Mouse (Mus musculus) spleen, postnatal 10 days (tissue): ENCODE results near the gene Fgfr1op2.
A peak's percentile ranks its signal among the peaks of the same experiment; 100 is the strongest.

Experiments
- DNase-seq, 2 experiments: peaks; one replicate each; pipeline ENCODE4 v3.0.0; 2021 to 2022; ENCODE audit warnings: low spot score in 2 of 2

The Fgfr1op2 gene

DNA sequence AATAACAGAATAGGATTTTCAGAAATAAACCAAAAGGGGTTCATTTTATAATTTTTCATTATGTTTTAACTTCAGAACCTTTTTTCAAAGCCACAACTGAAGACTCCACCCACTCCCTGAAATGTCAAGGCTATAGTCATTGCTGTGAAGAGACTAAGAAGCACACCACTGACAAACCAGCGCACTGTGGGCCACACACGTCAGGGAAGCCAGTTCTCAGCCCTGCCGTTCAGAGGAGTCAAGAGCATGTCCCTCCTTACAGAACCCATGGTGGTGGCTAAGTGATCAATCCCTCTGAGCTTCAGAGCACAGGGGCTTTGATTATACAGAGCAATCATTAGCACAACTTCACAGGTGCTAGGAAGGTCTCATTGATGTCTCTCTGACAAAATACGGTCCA is 25.6 kb downstream of the Fgfr1op2 start:
- DNase-seq = peak in 1 of 2 experiments; percentile 1

DNA sequence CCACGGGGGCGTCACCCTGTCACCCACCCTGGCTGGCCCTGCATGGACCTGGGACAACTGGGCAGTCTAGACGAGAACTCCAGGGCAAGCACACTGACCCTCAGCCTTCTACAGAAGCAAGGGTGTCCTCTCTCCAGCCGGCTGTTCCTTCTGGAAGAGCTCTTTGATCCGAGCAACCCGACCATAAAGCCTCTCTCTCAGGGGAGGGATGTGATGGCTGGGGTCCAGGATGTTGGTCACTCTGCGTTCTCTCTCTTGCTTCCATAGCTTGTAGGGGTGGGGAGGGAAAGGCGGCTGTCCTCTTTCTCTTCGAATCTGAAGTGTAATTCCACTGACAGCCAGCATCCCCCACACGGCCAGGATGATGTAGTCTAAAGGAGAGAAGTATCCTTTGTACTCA is 26.6 kb downstream of the Fgfr1op2 start:
- peak in 1 of 2 experiments; percentile 15 for DNase-seq

- peak in 1 of 2 experiments; percentile 82 for DNase-seq
Measured at GRCm38 (mm10) chr6:146611385-146611784, 34.4 kb downstream of the Fgfr1op2 start.

GRCm38 (mm10) chr6:146611897-146612296 is 34.9 kb downstream of the Fgfr1op2 start:
- DNase-seq = peak in 1 of 2 experiments; percentile 50

- DNase-seq = no peak
Measured at GRCm38 (mm10) chr6:146612736-146613135, 35.7 kb downstream of the Fgfr1op2 start.

GRCm38 (mm10) chr6:146613907-146614306 is 36.9 kb downstream of the Fgfr1op2 start:
- no peak for DNase-seq

DNA sequence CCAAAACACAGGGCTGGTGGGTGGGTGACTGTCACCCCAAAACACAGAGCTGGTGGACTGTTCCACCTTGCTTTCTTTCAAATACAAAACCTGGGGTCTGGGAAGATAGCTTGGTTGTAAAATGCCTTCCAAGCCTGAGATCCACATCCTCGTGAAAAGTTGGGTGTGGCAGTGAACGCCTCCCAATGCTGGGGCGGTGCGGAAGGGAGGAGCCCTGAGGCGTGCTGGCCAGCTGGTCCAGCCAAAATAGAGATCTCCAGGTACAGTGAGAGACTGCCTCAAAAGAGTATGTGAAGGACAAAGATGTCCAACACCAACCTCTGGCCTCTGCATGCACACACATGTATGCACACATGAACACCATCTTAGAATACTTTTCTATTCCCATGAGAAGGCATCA is 37.5 kb downstream of the Fgfr1op2 start:
- DNase-seq = peak in 1 of 2 experiments; percentile 46

GRCm38 (mm10) chr6:146615891-146616290 is 38.9 kb downstream of the Fgfr1op2 start:
- no peak for DNase-seq

DNA sequence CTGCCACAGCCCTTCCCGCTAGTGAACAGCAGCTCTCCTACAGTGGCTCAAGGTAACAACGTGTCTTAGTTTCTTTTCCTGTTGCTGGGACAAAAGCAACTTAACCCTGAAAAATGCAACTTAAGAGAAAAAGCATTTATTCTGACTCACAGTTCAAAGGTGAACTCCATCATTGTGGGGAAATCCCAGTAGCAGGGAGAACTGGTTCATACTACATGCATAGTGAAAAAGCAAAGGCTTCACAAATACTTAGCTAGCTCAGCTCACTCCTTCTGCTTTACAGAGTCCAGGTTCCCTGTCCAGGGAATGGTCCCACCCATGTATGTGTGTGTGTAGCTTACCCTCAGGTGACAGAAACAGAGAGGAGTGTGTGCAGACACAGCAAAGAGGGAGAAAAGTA is 39.7 kb downstream of the Fgfr1op2 start:
- no peak for DNase-seq

DNA sequence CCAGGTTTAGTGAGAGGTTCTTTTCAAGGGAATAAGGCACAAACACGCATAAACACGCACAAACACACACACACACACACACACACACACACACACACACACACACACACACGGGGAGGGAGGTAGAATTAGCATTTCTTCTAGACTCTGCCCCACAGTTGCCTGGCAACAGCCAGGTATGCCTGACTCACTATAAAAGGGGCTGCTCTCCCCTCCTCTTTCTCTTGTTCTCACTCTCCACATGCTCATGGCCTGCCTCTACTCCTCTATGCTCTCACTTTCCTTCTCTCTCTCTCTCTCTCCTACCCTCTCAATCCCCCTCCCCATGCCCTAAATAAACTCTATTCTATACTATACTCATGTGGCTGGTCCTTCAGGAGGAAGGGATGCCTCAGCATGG is 51.1 kb downstream of the Fgfr1op2 start:
- no peak for DNase-seq

GRCm38 (mm10) chr6:146629781-146630756 is 53.1 kb downstream of the Fgfr1op2 start:
- DNase-seq = peak; percentile 60 to 83

GRCm38 (mm10) chr6:146630961-146631360 is 54.0 kb downstream of the Fgfr1op2 start:
- DNase-seq = no peak

- DNase-seq = no peak
Measured at GRCm38 (mm10) chr6:146631847-146632246, 54.8 kb downstream of the Fgfr1op2 start.

GRCm38 (mm10) chr6:146632403-146632802 is 55.4 kb downstream of the Fgfr1op2 start:
- DNase-seq = no peak

- peak; percentile 43 to 61 for DNase-seq
Measured at GRCm38 (mm10) chr6:146633097-146633496, 56.1 kb downstream of the Fgfr1op2 start.

GRCm38 (mm10) chr6:146633629-146634014 is 56.6 kb downstream of the Fgfr1op2 start:
- peak; percentile 54 to 56 for DNase-seq

DNA sequence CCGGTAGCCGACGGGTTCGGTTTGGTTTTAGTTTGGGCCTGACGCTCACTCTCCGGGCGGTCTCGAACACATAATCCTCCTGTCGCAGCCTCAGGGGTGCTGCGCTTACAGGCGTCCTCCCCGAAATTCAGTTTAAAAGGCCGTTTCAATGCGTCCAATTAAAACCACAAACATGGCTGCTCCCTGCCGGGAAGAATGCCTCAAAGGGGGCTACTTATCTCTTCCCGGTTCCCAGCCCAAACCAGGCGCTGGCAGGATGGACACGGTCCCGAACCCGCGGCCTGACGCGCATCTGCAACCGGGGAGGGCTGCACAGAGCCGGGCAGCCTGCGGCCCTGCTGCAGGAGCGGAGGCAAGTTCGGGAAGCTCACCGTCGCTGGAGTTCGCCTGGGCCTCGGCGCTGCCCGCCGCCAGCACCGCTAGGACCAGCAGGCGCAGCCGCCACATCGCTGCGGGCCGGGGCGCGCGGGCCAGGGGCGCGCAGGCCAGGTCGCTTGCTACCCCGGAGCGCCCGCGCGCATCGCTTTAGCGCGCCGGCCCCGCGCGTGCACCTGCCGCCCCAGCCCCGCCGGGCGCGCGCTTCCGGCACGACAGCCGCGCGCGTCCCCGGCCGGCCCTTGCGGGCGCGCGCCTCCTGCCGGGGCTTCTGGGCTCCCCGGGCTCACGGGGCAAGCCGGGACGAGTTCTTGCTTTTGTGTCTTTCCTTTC is 57.2 kb downstream of the Fgfr1op2 start:
- peak; percentile 82 to 85 for DNase-seq

DNA sequence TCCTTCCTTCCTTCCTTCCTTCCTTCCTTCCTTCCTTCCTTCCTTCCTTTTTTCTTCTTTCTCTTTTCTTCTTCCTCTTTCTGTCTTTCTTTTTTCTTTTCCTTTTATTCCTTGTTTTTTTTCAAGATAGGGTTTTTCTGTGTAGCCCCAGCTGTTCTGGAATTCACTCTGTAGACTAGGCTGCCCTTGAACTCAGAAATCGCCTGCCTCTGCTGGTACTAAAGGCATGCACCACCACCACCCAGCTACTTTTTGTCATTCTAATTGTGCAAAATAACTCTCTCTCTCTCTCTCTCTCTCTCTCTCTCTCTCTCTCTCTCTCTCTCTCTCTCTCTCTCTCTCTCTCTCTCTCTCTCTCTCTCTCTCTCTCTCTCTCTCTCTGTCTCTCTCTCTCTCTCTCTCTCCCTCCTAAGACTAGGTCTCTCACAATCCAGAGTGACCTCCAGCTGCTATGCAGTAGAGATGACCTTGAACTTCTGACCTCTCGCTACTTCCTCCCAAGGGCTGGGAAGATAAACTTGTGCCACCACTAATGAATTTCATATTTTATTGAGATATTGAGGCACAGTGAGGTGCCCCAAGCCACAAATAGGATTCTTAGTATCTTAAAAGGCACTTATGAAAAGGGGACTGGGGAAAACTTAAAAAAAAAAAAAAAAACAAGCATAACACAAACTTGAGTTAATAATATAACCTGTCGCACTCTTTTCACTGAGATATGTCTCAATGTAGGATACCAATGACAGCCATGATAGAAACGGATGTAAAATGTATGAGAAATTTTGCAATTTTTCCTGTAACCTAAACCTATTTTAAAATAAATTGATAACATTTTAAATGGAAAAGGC is 58.0 kb downstream of the Fgfr1op2 start:
- DNase-seq = no peak

GRCm38 (mm10) chr6:146636482-146636881 is 59.5 kb downstream of the Fgfr1op2 start:
- peak in 1 of 2 experiments; percentile 5 for DNase-seq

DNA sequence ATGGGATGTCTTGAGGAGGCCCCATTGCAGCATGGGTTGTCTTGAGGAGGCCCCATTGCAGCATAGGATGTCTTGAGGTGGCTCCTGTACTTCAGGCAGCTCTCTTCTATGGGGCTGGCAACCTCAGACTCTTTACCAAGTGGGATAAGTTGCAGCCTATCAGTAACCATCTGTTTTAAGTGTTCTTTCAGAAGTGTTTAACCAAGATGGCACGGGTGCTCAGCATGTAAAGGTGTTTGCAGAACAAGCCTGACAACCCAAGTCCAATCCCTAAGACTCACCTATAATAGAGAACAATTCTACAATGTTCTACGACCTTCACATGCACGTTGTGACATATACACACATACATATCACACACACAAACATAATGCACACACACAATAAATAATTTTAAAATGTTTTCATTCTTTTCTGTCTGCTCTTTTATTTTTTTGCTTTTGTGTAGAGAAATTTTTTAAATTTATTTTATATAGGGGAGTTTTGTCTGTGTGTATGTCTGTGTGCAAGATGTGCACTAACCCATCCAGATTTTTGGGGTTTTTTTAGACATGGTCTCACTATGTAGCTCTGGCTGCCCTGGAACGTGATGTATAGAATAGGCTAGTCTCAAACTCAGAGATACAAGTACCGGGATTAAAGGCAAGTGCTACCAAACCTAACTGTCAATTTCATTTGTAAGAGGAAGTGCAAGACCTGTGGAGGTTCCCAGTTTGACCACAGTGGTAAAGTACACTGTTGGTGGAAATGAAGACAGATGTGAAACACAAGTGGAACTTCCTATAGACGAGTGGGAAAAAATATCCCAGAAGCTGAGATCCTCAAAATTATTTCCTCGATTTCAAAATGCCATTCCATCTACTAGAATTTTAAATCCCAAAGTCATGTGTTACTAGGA is 63.3 kb downstream of the Fgfr1op2 start:
- no peak for DNase-seq

GRCm38 (mm10) chr6:146640991-146641390 is 64.0 kb downstream of the Fgfr1op2 start:
- peak in 1 of 2 experiments; percentile 2 for DNase-seq
